Mouse (Mus musculus) layer of hippocampus, adult 18-20 months (tissue): Measurements from ENCODE around the gene Acaa1b. TPM values are rescaled to one million over a fixed set of nuclear protein-coding genes. Genes with fewer than 3 reads are reported as not detected.

Source experiments
- total RNA-seq, 2 experiments: library from RNA; stranded (reverse); gene quantifications; 2 replicates each; pipeline ENCODE4 v1.2.3; 2021

Acaa1b gene
- total RNA-seq, 2 experiments from 2014 or later: 1.1 TPM

Other genes with a start within 250 kb of the Acaa1b start
- 10 to 100 TPM; 25.1 to 27.1 TPM for gene Ctdspl, start 230.6 kb downstream of the Acaa1b start, total RNA-seq
- gene Vill, start 104.3 kb downstream of the Acaa1b start, total RNA-seq: 1 to 10 TPM in 1 of 2 experiments, under 1 TPM in 1; 0.71 to 1.3 TPM
- gene Plcd1, start 63.6 kb downstream of the Acaa1b start, total RNA-seq: 1 to 10 TPM; 8.4 to 9.1 TPM
- 1 to 10 TPM; 2.8 to 3.3 TPM for gene Dlec1, start 54.6 kb downstream of the Acaa1b start, total RNA-seq
- not detected for gene Gm47289, start 2.1 kb upstream of the Acaa1b start, total RNA-seq
- gene Slc22a13, start 52.0 kb upstream of the Acaa1b start, total RNA-seq: not detected
- 10 to 100 TPM; 30.2 to 31.7 TPM for gene Oxsr1, start 165.3 kb upstream of the Acaa1b start, total RNA-seq
- gene Acaa1a, start 182.6 kb upstream of the Acaa1b start, total RNA-seq: 10 to 100 TPM; 70.3 to 74.7 TPM
- 1 to 10 TPM; 5.9 to 6.7 TPM for gene Myd88, start 184.3 kb upstream of the Acaa1b start, total RNA-seq
- gene Xylb, start 200.3 kb upstream of the Acaa1b start, total RNA-seq: 1 to 10 TPM; 4.8 to 5.9 TPM
- gene Slc22a14, start 208.5 kb upstream of the Acaa1b start, total RNA-seq: not detected
- 10 to 100 TPM; 11.3 to 13.5 TPM for gene Acvr2b, start 245.0 kb upstream of the Acaa1b start, total RNA-seq